Mouse (Mus musculus): ENCODE measurements around the gene Clcn1.

GRCm38 (mm10) chr6:42310427-42311053 lies 24.1 kb downstream of the Clcn1 start:
- TF ChIP-seq CTCF (IDR thresholded peaks at IDR 0.05; ENCODE audit: low read depth) (no peak), EP300 (IDR thresholded peaks at IDR 0.05; ENCODE audit: low read depth) (no peak)
